Mouse (Mus musculus) layer of hippocampus, adult 9-10 months (tissue): ENCODE data around the gene Nup43.
"Not testable (repeated sequence)": the region's sequence is repeated elsewhere in the genome, so short reads cannot be mapped to it uniquely, and the experiment has no call there.

Experiments
- DNase-seq: peaks from one replicate; pipeline ENCODE4 v3.0.0; 2022; ENCODE audit warnings: low spot score

Gene Nup43

DNA sequence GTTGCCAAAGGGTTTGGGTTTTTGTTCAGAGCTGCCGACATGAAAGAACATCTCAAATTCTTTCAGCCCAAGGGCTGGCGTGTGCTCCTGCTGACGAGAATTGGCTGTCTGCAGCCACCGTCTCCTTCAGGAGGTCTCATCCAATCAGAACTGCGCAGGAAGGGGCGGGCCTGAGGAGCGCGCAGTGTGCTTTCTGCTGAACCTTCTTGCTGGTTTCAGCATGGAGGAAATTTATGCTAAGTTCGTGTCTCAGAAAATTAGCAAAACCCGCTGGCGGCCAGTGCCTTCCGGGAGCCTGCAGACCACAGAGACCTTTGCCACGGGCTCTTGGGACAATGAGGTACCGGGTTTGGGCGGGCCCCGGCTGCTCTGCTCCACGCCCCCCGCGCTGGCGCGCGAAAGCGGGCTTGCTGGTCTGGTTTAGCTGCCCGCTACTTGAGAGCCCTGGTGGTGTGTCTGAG, at the start of gene Nup43:
TSS of gene Nup43 (plus strand) at position 162 of the 461 bp plus-strand sequence.
- DNase-seq, result peak; percentile 82

GRCm38 (mm10) chr10:7617556-7617955, 49.7 kb upstream of the Nup43 start:
- not testable (repeated sequence) for DNase-seq

DNA sequence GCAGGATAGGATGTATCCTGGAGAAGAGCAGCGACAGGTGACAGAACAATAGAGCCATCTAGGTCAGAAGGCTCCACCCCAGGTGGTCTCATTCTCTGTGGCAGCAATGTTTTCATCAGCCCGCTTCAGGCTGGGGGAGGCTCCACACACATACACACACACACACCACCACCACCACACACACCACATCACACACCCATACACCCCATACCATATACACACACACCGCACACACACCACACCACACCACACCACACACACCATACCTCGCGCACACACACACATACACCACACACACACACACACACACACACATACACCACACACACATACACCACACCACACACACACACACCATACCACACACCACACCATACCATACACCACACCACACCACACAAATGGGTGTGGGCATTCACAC, 47.5 kb upstream of the Nup43 start:
- DNase-seq, result no peak

DNA sequence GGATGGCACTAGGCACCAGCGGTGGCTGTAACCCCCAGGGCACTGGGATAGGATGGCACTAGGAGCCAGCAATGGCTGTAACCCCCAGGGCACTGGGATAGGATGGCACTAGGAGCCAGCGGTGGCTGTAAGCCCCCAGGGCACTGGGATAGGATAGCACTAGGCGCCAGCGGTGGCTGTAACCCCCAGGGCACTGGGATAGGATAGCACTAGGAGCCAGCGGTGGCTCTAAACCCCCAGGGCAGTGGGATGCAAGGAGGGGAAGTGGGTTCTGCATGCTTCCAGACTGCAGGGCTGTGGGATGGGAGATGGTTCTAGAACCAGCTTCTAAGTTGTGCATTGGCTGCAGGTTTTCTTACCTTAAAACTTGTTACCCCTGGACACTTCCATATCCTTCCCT, 46.6 kb upstream of the Nup43 start:
- DNase-seq, result no peak

GRCm38 (mm10) chr10:7622378-7622777, 44.9 kb upstream of the Nup43 start:
- no peak for DNase-seq

- DNase-seq, result no peak
These were observed 43.3 kb upstream of the Nup43 start for GRCm38 (mm10) chr10:7623861-7624518.

GRCm38 (mm10) chr10:7629092-7629491, 38.2 kb upstream of the Nup43 start:
- DNase-seq, result no peak

GRCm38 (mm10) chr10:7630286-7630685, 37.0 kb upstream of the Nup43 start:
- no peak for DNase-seq

- no peak for DNase-seq
These were observed 36.2 kb upstream of the Nup43 start for GRCm38 (mm10) chr10:7630951-7631720.

DNA sequence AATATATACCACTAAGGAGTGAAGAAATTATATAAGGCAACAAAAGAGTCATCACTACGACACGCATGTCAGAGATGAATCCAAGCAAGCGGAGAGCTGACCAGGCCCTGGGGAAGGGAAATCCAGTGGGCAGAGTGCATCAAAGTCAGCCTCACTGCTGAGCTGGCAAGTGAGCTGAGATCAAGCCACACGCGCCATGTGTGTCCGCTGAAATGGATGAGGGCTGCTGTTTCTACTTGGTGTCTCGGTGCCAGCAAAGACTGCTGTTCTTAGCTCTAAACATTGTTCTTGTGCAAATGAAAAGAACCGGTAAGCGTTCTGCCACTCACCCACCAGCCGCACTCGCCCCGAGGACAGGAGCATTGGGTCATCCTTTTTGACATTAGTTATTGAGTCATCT, 26.9 kb upstream of the Nup43 start:
- no peak for DNase-seq

DNA sequence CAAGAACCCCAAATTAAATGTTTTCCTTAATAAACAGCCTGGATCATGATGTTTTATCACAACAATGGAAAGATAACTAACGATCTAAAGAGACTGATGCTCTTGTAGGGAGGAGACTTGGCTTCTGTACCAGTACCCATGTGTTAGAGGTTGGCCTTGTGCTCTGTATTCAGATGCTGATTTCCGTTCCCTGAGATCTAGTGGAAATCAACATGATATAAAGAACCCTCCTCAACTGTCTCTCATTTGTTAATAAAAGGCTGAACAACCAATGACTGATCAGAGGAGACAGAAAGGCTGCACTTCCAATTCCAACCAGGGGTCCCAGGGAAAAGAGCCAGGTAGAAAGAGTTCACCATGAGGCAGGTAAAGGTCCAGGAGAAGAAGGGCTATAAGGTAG, 21.4 kb upstream of the Nup43 start:
- DNase-seq, result no peak

GRCm38 (mm10) chr10:7649059-7649458, 18.2 kb upstream of the Nup43 start:
- DNase-seq, result no peak

DNA sequence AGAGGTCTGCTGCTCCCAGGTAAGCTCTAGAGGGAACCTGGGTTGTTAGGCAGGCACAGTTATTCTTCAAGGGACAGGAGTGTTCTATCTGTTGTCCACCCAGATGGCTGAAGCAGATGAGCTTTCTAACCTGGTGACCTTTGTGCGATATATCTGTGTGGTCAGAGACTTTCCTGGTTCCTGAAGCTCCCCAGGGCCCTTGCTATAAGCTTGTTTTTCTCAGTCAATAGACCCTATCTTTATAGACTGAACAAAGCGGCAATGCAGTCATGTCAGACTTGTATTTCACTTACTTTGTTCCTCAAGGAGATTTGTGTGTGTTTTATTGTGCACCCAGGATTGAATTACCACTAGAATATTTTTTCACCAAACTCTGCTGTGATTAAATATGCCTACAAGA, 16.2 kb upstream of the Nup43 start:
- no peak for DNase-seq

DNA sequence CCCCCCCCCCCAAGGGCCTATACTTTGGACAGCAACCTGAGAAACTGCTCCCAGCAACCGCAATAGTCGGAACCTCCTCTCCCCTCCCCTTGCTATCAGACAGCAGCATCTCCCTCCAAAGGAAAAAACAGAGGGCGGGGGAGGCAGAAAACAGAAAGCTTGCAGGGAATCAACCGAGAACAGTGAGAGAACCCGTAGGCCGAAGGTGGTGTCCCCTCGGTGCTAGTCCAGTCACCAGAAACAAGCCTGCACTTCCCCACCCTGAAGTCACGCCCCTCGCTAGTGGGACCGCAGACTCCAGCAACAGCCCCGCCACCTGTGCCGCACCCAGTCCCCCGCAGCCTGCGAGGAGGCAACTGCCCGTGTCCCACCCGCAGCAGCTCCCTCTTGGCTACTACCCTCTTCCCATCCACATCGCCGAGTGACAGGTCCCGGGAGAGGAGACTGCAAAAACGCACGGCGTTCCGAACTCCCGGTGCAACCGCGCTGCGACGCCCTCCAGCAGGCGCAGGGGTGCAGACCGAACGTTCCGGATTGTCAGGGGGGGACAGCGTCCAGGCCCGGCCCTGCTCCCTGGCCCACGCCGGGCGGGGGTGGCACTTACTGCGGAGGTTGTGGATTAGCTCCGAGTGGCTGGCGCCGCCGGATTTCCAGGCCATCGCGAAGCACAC, 4.7 kb upstream of the Nup43 start:
- peak; percentile 47 for DNase-seq

GRCm38 (mm10) chr10:7663159-7664026, 3.9 kb upstream of the Nup43 start:
- peak; percentile 77 for DNase-seq

- no peak for DNase-seq
These were observed 3.2 kb upstream of the Nup43 start for GRCm38 (mm10) chr10:7664027-7664526.

GRCm38 (mm10) chr10:7664889-7665288, 2.4 kb upstream of the Nup43 start:
- DNase-seq, result no peak

GRCm38 (mm10) chr10:7673673-7674072, 6.4 kb downstream of the Nup43 start:
- no peak for DNase-seq

GRCm38 (mm10) chr10:7680731-7681301, 13.5 kb downstream of the Nup43 start, which contains the start of the genes Pcmt1 and Lats1:
Gene Pcmt1, minus strand, starts transcription at chr10:7681136.
Gene Lats1, plus strand, starts transcription at chr10:7681214.
- peak; percentile 50 for DNase-seq

GRCm38 (mm10) chr10:7681343-7682025, 14.2 kb downstream of the Nup43 start:
- DNase-seq, result no peak

- no peak for DNase-seq
These were observed 14.9 kb downstream of the Nup43 start for GRCm38 (mm10) chr10:7682249-7682648.
